Mouse (Mus musculus): ENCODE results near the gene Smyd1.

The Smyd1 gene

GRCm38 (mm10) chr6:71257375-71257774, 64.7 kb downstream of the Smyd1 start:
- DNase-seq: no peak

GRCm38 (mm10) chr6:71256166-71256565, 65.9 kb downstream of the Smyd1 start:
- no peak for DNase-seq

- no peak for DNase-seq
These were observed 67.6 kb downstream of the Smyd1 start for GRCm38 (mm10) chr6:71254456-71254855.

- DNase-seq: no peak
These were observed 71.1 kb downstream of the Smyd1 start for GRCm38 (mm10) chr6:71250951-71251350.

- DNase-seq: no peak
These were observed 72.4 kb downstream of the Smyd1 start for GRCm38 (mm10) chr6:71249615-71250014.

- DNase-seq: no peak
These were observed 73.6 kb downstream of the Smyd1 start for GRCm38 (mm10) chr6:71248420-71248819.

- DNase-seq: no peak
These were observed 78.8 kb downstream of the Smyd1 start for GRCm38 (mm10) chr6:71243258-71243657.

GRCm38 (mm10) chr6:71242811-71243210, 79.2 kb downstream of the Smyd1 start:
- no peak for DNase-seq

GRCm38 (mm10) chr6:71240831-71241230, 81.2 kb downstream of the Smyd1 start:
- DNase-seq: no peak

- DNase-seq: no peak
These were observed 82.8 kb downstream of the Smyd1 start for GRCm38 (mm10) chr6:71239069-71239750.

GRCm38 (mm10) chr6:71237031-71237431, 85.0 kb downstream of the Smyd1 start:
- peak in 1 of 2 experiments; percentile 6 for DNase-seq

GRCm38 (mm10) chr6:71236506-71236905, 85.5 kb downstream of the Smyd1 start:
- no peak for DNase-seq

GRCm38 (mm10) chr6:71235944-71236343, 86.1 kb downstream of the Smyd1 start:
- no peak for DNase-seq

GRCm38 (mm10) chr6:71235121-71235520, 86.9 kb downstream of the Smyd1 start:
- peak in 1 of 2 experiments; percentile 5 for DNase-seq

GRCm38 (mm10) chr6:71227157-71227770, 94.8 kb downstream of the Smyd1 start:
- no peak for DNase-seq

GRCm38 (mm10) chr6:71226544-71226943, 95.5 kb downstream of the Smyd1 start:
- no peak for DNase-seq

- no peak for DNase-seq
These were observed 97.7 kb downstream of the Smyd1 start for GRCm38 (mm10) chr6:71224184-71224943.

- no peak for DNase-seq
These were observed 100.5 kb downstream of the Smyd1 start for GRCm38 (mm10) chr6:71221501-71221900.

- no peak for DNase-seq
These were observed 109.6 kb downstream of the Smyd1 start for GRCm38 (mm10) chr6:71212471-71212870.

- no peak for DNase-seq
These were observed 110.1 kb downstream of the Smyd1 start for GRCm38 (mm10) chr6:71211917-71212316.

- no peak for DNase-seq
These were observed 113.3 kb downstream of the Smyd1 start for GRCm38 (mm10) chr6:71208691-71209090.

- DNase-seq: no peak
These were observed 117.9 kb downstream of the Smyd1 start for GRCm38 (mm10) chr6:71204166-71204565.

- DNase-seq: no peak
These were observed 118.4 kb downstream of the Smyd1 start for GRCm38 (mm10) chr6:71203674-71204073.

- DNase-seq: no peak
These were observed 120.1 kb downstream of the Smyd1 start for GRCm38 (mm10) chr6:71201925-71202324.
